Mouse (Mus musculus): ENCODE results near the gene Mrgprf.

GRCm38 (mm10) chr7:145337889-145338288 is 37.3 kb downstream of the Mrgprf start:
- TF ChIP-seq CTCF (IDR thresholded peaks at IDR 0.05; ENCODE audit: low read depth) (no peak), EP300 (optimal IDR thresholded peaks at IDR 0.05) (no peak)
